Mouse (Mus musculus) T-helper 17 cell (primary cell): Measurements from ENCODE around the gene Tmem131.

Source experiments
- in situ Hi-C, 2 experiments: fragments of 300-600 bp; cut with MboI, MseI; formaldehyde crosslinking; loops; 1 replicate in 1 of 2; 2 replicates in 1 of 2; pipeline ENCODE4 v1.15.1; 2025; ENCODE audit warnings: high pct_unique_total_duplicates in 2 of 2

The Tmem131 gene

GRCm38 (mm10) chr1:36938801-36939286 lies 4.6 kb downstream of the Tmem131 start:
- in situ Hi-C loops: no loop called here

GRCm38 (mm10) chr1:36938348-36938747 lies 5.1 kb downstream of the Tmem131 start:
- in situ Hi-C loops: no loop called here

DNA sequence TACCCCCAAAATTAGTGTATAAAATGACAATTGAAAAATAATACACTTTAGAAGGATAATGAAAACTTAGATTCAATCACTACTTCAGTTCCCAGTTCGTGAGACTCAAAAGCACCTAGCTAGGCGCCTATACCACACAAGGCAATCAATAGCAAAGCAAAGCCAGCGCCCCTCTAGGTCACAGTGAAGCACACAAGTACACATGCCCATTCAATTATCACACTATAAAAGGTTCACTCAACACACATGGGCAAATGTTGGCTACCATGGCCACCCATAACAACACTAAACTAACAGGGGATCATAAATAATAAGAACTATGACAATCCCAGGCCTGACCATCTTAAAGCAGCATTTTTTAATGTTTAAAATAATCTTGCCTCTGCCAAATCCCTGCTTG lies 5.8 kb downstream of the Tmem131 start:
- in situ Hi-C loops: no loop called here

- in situ Hi-C loops: no loop called here
Observed at GRCm38 (mm10) chr1:36937015-36937414, 6.5 kb downstream of the Tmem131 start.

DNA sequence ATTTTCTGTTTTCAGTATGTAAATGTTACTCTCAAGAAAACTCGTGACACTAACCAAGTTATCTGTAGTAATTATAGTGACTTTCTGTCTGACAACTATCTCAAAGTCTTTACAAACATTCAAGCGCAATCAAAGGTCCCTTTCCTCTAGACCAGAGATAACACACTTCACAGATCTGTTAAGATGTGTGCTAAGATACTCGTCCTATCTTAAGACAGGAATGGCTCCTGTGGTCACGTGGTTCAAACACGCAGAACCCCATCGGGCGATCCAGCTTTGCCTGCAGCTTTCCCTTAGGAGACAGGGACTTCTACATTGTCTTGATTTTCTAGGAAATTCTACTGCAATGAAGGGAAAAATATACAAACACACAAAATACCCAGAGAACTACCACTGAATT lies 6.9 kb downstream of the Tmem131 start:
- in situ Hi-C loops: no loop called here

DNA sequence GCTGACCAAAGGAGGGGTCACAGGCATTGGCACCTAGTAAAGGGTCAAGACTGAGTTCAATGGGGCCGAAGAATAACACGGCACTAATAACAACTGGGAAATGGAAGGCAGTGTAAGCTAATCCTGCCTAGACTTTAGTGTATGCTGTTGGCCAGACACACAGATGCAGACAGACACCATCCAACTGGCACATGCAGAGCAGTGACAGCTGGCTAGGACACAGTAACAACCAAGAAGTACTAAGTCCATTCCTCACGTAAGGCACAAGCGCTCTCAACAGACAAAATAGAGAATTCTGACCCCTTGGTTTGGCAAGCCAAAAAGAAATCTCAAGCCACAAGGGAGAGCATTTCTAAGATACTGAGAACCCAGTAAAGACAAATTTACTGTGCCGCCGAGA lies 8.7 kb downstream of the Tmem131 start:
- in situ Hi-C loops: no loop called here

GRCm38 (mm10) chr1:36933965-36934585 lies 9.4 kb downstream of the Tmem131 start:
- in situ Hi-C loops: no loop called here

- in situ Hi-C loops: no loop called here
Observed at GRCm38 (mm10) chr1:36932231-36932630, 11.2 kb downstream of the Tmem131 start.

GRCm38 (mm10) chr1:36930911-36931310 lies 12.6 kb downstream of the Tmem131 start:
- in situ Hi-C loops: no loop called here

- in situ Hi-C loops: no loop called here
Observed at GRCm38 (mm10) chr1:36929996-36930395, 13.5 kb downstream of the Tmem131 start.

- in situ Hi-C loops: no loop called here
Observed at GRCm38 (mm10) chr1:36928357-36929330, 14.8 kb downstream of the Tmem131 start.

- in situ Hi-C loops: no loop called here
Observed at GRCm38 (mm10) chr1:36927569-36927968, 15.9 kb downstream of the Tmem131 start.

GRCm38 (mm10) chr1:36926738-36927137 lies 16.7 kb downstream of the Tmem131 start:
- in situ Hi-C loops: no loop called here

GRCm38 (mm10) chr1:36926246-36926645 lies 17.2 kb downstream of the Tmem131 start:
- in situ Hi-C loops: no loop called here

- in situ Hi-C loops: no loop called here
Observed at GRCm38 (mm10) chr1:36925781-36926180, 17.7 kb downstream of the Tmem131 start.

DNA sequence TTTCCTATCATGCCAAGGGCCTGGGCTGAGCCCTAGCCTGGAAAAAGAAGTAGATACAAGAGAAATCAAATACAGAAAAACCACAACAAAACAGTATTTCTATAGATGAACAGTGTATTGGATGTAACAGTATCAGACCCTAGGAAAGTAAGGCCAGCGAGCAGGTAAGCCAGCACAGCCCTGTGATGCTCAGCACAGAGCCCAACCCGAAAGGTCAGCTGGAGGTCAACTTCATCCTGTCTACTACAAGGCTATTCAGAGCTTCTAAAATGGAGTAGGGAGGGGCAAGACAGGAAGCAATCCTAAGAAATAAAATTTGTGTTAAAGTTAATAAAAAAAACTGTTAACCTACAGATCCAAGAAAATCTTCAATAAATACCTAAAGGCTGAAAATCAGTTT lies 18.6 kb downstream of the Tmem131 start:
- in situ Hi-C loops: loop anchor here in 1 of 2 experiments (25.0 kb wide), 1 partner anchor 937 kb away; the partner anchor contains the start of genes Lipt1 and Tsga10

GRCm38 (mm10) chr1:36923911-36924310 lies 19.6 kb downstream of the Tmem131 start:
- in situ Hi-C loops: loop anchor here in 1 of 2 experiments (25.0 kb wide), 1 partner anchor 938 kb away; the partner anchor contains the start of genes Lipt1 and Tsga10

DNA sequence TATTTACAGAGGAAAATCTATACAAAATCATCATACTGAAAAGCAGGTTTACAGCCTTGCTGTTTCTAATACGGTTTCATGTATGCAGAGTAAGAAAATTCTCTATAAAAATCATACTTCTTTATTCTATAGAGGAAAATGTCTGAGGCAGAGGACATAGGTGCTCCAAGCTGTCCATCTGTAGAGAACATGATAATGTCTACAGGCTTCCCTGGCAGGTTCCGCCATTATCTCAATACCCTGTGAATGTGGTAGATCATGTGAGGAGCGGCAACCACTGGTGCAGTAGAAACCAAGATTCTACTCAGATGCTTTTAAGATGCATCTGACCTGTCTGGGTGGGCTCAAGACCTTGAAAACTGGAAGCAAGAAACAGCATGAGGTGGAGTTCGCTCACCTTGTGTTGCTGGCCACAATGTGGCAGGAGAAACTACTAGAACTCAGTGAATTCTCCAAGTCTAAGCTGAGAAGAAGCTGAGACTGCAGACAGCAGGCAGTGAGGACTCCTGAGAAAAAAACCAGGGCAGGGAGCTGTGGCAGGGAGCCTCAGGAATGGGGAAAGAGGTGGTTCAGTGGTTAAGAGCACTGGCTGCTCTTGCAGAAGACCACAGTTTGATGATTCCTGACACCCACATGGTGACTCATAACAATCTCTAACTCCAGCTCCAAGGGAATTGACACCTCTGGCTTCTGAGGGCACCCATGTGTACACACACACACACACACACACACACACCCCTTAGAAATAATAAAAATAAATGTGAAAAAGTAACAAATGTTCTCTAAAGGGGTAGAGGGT lies 20.6 kb downstream of the Tmem131 start:
- in situ Hi-C loops: loop anchor here in 1 of 2 experiments (25.0 kb wide), 1 partner anchor 939 kb away; the partner anchor contains the start of genes Lipt1 and Tsga10

GRCm38 (mm10) chr1:36921614-36922393 lies 21.7 kb downstream of the Tmem131 start:
- in situ Hi-C loops: loop anchor here in 1 of 2 experiments (25.0 kb wide), 1 partner anchor 940 kb away; the partner anchor contains the start of genes Lipt1 and Tsga10

DNA sequence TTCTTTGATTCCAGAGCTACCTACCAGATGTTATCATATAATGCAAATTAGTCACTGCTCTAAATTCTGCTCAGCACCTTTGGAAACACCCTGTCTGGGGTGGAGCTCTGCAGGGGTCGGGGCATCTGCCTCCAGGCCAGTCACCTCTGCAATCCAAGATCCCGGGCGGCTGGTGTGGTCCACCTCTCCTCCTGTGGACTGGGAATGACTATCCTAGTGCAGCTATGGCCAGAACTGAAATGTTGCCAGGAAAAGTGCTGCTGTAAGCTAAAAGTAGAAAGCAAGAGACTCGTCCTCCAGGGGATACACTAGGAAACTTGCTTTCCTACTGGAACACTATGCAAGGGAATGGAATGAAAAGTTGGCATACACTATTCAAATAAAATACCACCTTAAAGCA lies 22.7 kb downstream of the Tmem131 start:
- in situ Hi-C loops: loop anchor here in 1 of 2 experiments (25.0 kb wide), 1 partner anchor 942 kb away; the partner anchor contains the start of genes Lipt1 and Tsga10
